Mouse (Mus musculus) heart, postnatal 25 days (tissue): ENCODE data around the gene AU018091. TPM values are rescaled to one million over a fixed set of nuclear protein-coding genes. Genes with fewer than 3 reads are reported as not detected.
"Not testable (repeated sequence)": the region's sequence is repeated elsewhere in the genome, so short reads cannot be mapped to it uniquely, and the experiment has no call there.

Source experiments
- DNase-seq: peaks from one replicate; pipeline ENCODE4 v3.0.0; 2022; ENCODE audit warnings: low spot score
- intact Hi-C: fragments of 180-260 bp; cut with DNase I; formaldehyde crosslinking; loops from one replicate; pipeline ENCODE4 v1.15.1; 2025
- total RNA-seq, 2 experiments: library from RNA; stranded (reverse); gene quantifications; 2 replicates each; pipeline ENCODE4 v1.2.3; 2021

AU018091 gene
- not detected for total RNA-seq

- no peak for DNase-seq
- intact Hi-C loops: no loop called here
Observed at GRCm38 (mm10) chr7:3168925-3169324, at the start of gene AU018091. AU018091 (minus strand) TSS chr7:3169203.

GRCm38 (mm10) chr7:3217546-3218056 lies 48.6 kb upstream of the AU018091 start:
- no peak for DNase-seq
- intact Hi-C loops: loop anchor here (5.0 kb wide), 1 partner anchor 385 kb away; no protein-coding TSS in a partner anchor

DNA sequence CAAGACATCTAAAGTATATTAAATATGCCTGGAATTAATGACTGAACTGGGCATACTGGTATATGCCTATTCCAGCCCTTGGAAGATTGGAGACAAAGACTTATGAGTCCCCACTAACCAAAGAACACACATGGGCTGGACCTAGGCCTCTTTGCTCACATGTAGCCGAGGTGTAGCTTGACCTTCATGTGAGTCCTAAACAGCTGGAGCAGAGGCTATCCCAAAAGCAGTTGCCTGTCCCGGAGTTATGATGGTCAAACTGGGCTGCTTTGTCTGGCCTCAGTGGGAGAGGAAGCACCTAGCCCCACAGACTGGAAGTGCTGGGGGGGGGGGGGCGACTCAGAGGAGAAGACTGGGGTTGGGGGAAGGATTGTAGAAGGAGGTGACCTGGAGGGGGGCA lies 47.3 kb upstream of the AU018091 start:
- DNase-seq: no peak
- intact Hi-C loops: loop anchor here (5.0 kb wide), 1 partner anchor 386 kb away; no protein-coding TSS in a partner anchor

DNA sequence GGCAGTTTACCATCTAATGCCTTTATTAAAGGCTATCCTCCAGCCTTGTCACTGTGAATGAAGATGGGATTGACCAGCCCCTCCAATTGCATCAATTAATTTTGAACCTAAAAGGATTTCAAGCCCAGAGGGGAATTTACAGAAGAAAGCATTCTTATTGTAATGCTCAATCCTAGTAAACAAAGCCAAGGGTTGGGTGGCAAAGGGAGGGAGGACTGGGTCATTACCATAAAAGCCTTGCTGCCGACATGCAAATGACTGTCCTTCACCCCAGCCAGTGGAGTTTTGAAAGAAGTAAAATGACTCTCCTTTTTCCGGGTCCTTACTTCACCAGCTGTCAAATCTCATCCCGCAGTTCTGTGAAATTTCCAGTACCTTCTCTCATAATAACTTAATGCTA lies 44.6 kb upstream of the AU018091 start:
- DNase-seq: no peak
- intact Hi-C loops: no loop called here

DNA sequence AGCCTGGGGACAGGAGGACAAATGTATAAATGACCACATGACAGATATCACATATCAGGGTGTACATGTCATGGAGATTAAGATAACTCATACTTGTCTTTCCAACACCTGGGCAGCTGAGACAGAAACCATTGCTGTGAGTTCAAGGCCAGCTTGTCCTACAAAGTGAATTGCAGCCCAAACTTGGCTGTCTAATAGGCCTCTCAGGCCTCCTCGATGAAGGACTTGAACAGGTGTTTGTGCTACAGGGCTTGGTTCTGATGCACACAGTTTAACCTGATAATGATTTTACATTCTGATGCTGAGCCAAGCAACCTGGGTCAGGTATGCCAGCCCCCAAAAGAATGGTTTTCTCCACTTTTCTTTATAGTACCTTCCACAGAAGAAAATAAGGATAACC lies 44.2 kb upstream of the AU018091 start:
- DNase-seq: no peak
- intact Hi-C loops: no loop called here

DNA sequence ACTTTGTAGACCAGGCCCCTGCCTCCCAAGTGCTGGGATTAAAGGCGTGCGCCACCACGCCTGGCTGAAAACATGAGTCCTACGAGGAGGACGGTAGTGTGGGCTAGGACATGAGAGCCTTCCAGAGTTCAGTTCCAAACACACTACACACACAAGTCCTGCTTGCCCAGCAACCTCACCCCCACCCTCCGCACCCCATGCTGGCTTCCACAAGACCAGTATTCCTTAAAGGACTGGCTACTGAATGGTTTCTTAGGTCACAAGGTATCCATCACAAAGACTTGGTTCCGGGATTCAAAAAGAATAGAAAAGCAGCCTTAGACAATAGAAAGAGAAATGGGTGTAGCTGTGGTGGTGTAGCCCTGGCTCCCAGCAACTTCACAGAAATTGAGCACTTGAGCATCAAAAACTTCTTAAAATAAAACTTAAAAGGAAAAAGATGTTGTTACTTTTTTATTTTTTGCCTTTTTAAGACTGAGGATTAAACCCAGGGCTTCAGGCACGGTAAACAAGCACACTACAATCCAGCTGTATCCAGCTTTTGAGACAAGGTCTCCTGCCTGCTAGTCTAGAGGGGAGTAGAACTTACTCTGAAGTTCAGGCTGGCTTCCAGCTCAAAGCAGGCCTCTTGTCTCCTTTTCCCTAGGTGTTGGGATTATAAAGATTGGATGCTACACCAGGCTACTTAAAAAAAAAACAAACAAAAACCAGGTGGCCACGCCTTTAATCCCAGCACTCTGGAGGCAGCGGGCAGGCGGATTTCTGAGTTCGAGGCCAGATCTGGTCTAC lies 43.2 kb upstream of the AU018091 start:
- intact Hi-C loops: no loop called here
- DNase-seq: no peak

DNA sequence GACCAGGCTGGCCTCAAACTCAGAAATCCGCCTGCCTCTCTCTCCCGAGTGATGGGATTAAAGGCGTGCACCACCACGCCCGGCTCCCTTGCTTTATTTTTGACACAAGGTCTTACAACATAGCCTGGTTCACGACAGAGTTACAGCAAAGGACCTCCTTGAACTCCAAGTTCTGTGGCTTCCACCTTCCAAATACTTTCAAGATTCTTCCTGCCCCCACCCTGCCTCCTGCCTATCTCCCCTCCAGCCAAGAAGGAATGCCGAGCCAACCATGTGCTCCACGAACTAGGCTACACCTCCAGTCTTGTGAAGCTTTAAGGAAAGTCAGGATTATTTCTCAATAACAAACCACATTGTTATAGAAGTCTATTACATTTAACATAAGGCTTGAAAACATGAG lies 42.5 kb upstream of the AU018091 start:
- intact Hi-C loops: no loop called here
- DNase-seq: no peak

GRCm38 (mm10) chr7:3210605-3211004 lies 41.6 kb upstream of the AU018091 start:
- no peak for DNase-seq
- intact Hi-C loops: no loop called here

DNA sequence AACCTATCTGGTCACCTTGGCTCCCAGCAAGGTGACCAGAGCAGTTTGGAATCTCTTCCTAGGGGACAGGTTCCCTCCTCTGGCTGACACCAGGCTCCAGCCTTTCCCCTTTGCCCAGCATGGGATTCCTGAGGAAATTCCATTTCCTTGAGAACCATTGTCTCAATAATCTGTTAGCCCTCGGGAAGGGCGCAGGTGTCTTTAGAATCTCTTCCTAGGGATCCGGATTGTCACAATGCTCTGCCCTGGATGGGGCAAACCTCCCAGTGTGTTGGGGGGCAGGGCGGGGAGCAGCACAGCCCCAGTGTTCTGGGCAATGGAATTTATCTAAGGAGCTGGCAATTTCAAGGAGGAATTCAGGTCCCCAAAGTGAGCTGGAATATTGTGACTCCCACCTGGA lies 37.5 kb upstream of the AU018091 start:
- intact Hi-C loops: no loop called here
- DNase-seq: no peak

GRCm38 (mm10) chr7:3204628-3205027 lies 35.6 kb upstream of the AU018091 start:
- intact Hi-C loops: no loop called here

GRCm38 (mm10) chr7:3203890-3204289 lies 34.9 kb upstream of the AU018091 start:
- DNase-seq: no peak
- intact Hi-C loops: no loop called here

More at GRCm38 (mm10) chr7:3204628-3205027, 35.6 kb upstream of the AU018091 start:
- no peak for DNase-seq

DNA sequence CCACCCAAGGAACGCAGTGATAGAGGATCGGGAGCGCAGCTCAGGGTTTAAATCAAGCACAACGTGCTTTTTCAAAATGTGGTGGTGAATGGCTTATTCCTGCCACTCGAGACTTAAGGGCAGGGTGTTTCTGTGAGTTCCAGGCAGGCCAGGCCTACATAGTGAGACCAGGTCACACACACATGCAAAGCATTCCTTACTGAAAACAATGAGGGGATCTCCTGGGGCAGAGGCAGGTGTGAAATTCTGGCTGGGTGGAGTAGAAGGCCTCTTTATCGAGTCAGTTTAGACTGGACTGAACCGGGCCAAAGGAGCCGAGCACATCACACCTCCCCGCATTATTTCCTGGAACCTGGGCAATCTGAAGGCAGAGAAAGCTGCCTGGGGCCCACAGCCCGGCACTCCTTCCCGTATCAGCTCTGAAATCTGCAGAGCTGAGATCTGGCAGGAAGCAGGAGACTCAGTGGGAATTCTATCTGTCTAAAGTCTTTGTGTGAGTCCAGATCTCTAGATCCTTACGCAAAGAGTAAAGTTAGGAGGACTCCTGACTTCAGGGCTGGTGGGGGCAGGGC lies 32.2 kb upstream of the AU018091 start:
- DNase-seq: no peak
- intact Hi-C loops: no loop called here

- DNase-seq: no peak
- intact Hi-C loops: no loop called here
Observed at GRCm38 (mm10) chr7:3198884-3199283, 29.9 kb upstream of the AU018091 start.

GRCm38 (mm10) chr7:3195850-3196249 lies 26.8 kb upstream of the AU018091 start:
- intact Hi-C loops: no loop called here
- DNase-seq: no peak

GRCm38 (mm10) chr7:3194531-3194930 lies 25.5 kb upstream of the AU018091 start:
- intact Hi-C loops: no loop called here
- DNase-seq: no peak

DNA sequence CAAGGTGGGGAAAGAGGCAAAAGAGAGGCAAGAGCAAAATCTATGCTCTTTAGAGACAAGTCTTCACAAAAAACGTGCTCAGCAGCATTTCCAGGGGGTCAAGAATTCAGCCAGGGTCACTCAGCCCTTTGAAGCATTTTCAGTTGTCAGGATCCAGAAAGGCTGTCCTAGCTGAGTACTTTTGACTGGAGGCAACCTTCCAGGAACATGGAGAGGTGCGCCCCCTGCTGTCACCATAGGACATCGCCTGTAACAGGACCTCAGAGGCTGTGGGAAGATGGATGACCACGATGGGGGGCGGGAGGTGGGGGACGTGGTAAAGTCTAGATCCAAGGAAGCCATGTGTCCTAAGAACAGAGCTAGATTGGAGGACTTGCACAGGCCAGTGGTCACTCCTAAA lies 24.9 kb upstream of the AU018091 start:
- no peak for DNase-seq
- intact Hi-C loops: no loop called here

DNA sequence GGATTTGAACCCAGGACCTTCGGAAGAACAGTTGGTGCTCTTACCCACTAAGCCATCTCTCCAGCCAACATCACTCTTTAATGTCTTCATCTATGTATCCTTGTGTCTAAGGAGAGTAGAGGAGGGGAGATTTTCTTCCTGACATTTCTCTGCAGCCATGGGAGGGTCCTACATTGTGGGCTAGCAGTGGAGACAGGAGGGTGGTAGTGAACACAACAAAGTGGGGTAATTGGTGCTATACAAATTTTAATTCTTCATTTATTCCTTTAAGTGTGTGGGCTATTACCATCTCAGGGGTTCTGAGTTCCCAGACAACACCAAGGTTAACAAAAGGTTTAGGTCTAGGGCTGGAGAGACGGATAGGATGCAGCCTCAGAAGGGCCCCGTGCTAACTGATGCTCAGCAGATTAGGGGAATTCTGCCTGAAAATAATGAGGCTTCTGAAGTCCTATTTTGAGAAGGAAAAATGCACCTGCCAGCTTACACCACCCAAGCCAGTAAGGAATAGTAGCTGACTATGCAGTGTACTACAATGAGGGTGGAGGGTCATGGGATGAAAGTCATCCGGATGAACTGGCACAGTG lies 24.1 kb upstream of the AU018091 start:
- intact Hi-C loops: no loop called here
- no peak for DNase-seq

- intact Hi-C loops: no loop called here
Observed at GRCm38 (mm10) chr7:3191971-3192498, 23.0 kb upstream of the AU018091 start.

GRCm38 (mm10) chr7:3186726-3187125 lies 17.7 kb upstream of the AU018091 start:
- DNase-seq, intact Hi-C loops: not testable (repeated sequence)

More at GRCm38 (mm10) chr7:3191971-3192498, 23.0 kb upstream of the AU018091 start:
- no peak for DNase-seq

- intact Hi-C loops: no loop called here
- no peak for DNase-seq
Observed at GRCm38 (mm10) chr7:3186136-3186535, 17.1 kb upstream of the AU018091 start.

DNA sequence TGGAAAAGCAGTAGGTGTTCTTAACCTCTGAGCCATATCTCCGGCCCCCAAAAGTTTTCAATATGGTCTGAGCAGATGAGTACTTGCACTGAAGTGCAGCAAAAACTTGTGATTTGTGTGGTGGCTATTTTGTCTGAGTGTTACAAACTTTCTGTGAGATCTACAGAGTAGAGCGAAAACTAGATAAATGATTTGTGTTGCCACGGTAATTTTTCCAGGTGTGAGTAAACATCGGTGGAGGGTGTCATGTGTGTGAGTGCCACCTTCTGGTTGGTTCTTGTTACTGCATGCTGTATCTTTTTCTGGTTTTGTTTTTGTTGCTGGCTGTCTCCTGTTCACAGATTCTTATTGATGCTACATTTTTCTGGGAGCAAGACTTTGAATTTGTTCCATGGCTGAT lies 15.4 kb upstream of the AU018091 start:
- no peak for DNase-seq
- intact Hi-C loops: no loop called here
